Mouse (Mus musculus): ENCODE results near the gene Mpp2. TPM values are rescaled to one million over a fixed set of nuclear protein-coding genes. Genes with fewer than 3 reads are reported as not detected.
A peak's percentile ranks its signal among the peaks of the same experiment; 100 is the strongest.

Gene Mpp2
- total RNA-seq, 2 experiments from 2014 or later: 128 to 158 TPM

DNA sequence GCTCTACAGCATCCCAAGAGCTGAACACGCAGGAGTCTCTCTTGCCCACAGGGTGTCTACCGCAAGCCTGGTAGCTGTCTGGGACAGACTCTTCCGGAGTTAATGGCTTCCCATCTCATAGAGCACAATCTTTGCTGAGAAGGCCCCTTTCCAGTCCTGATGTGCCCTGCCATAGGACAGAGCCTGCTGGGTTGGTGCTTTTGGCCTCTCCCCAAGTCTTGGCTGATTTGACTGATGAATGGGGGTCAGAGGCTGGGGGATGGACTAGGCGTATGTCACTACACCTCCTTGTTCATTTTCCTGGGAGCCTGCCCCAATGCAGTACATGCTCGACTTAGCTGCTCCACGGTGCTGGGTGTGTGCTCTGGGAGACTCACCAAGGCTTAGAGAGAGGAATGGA, 50.5 kb downstream of the Mpp2 start:
- DNase-seq (ENCODE audit: low spot score in 2 of 2): no peak

DNA sequence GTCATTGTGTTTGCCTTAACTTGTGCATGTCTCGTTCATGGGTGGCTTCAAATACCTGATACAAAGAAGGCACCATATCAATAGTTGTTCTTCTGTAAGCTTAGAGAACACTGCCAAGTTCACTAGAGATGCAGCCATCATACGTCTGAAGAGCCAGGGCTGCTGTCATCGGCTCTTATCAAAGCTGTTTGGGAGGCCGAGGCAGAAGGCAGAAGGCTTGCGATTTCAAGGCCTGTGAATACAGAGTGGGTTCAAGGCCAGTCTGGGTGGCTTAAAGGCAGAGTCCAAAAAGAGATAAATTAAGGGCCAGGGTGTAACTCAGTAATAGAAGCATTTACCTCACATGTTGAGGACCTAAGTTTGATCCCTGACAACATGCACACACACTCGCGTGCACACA, 52.0 kb downstream of the Mpp2 start:
- no peak for DNase-seq (ENCODE audit: low spot score in 2 of 2)

DNA sequence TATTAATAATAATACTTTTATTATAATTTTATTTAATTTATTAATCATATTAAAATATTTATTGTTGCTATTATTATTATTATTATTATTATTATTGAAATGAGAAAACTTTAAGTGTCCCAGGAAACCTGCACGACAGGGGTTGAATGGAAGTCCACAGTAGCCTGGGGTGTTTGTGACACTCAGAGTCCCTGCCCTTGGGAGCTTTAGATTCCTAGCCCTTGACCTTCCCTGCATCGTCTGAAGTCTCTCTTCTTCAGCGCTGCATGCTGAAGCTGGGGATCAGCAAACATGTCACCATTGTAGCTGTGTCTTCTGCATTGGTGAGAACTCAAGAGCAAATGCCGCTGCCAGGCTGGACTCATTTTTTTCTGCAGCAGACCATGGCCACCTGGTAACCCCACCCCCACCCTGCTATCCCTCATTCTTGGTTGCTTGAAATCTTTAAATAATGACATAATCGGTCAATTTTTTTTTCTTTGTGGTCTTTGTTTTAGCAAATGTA, 52.8 kb downstream of the Mpp2 start:
- no peak for DNase-seq (ENCODE audit: low spot score in 2 of 2)

DNA sequence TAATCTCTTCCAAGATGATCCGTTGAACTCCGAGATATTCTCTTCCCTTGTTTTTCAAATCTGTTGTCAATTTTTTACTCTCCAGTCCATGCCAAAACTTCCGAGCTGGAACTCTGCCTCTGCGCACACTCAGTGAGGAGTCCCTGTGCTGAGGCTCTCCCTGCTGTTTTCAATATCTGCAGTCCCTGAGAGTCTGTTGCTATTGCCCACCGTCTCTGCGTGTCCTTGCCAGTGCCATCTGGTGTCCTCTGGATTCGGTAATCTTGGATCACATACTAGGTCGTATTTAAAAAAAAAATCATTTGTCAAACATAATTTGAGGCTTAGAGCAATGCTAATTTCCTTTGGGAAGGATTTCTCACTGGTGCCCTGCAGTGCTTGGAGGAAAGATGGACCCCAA, 53.4 kb downstream of the Mpp2 start:
- no peak for DNase-seq (ENCODE audit: low spot score in 2 of 2)

DNA sequence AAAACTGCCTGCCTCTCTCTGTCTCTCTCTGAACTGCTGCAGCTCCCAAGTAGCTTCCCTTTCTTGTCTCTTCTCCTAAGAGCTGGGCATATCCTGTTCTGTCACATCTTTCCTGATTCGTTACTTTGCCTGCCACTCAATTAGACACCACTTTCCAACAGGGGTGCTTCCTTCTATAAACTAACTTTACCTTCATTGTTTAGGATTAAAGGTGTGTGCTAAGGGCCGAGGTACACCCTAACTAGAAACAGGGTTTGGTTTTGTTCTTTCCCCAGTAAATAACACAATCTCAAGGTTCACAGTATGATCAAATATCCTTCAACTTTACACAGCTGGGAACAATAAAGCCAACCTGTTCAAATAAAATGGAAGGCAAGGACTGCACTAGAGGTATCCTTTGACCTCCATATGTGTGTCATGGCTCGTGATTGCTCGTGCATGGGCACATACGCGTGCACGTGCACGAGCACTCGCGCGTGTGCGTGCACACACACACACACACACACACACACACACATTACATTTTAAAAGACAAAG, 55.2 kb downstream of the Mpp2 start:
- no peak for DNase-seq (ENCODE audit: low spot score in 2 of 2)

DNA sequence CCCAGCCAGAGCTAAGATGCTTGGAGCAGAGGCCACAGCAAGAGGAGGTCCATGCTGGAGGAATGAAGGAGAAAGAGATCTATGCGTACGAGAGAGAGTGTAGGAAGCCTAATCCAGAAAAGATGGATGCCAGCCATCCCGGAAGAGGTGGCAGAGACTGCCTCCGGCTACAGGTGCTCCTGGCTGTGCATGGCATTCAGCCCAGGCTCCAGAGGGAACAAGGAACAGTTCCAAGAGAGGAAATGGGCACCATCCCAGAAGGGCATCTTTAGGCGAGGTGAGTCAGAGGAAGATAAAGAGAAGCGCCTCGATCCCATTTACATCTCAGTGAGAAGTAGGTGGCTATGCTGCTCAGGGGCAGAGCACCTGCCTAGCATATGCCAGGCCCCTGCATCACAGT, 57.2 kb downstream of the Mpp2 start:
- DNase-seq (ENCODE audit: low spot score in 2 of 2): peak in 1 of 2 experiments; percentile 77

DNA sequence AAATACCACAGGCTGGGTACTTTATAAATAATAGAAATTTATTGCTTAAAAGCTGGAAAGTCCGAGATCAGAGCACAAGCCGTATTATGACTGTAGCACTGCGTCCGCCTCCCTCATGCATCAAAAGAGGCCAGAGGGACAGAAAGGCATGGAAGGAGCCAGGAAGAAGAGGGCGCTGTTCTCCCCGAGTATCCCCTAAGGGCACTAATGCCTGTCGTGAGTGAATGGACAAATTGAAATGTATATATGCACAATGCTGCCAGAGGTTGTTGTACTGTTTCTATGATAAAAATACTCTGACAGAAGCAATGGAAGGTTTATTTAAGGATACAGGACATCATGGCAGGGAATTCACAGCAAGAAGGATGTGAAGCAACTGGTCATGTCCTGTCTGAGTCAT, 58.3 kb downstream of the Mpp2 start:
- no peak for DNase-seq (ENCODE audit: low spot score in 2 of 2)

DNA sequence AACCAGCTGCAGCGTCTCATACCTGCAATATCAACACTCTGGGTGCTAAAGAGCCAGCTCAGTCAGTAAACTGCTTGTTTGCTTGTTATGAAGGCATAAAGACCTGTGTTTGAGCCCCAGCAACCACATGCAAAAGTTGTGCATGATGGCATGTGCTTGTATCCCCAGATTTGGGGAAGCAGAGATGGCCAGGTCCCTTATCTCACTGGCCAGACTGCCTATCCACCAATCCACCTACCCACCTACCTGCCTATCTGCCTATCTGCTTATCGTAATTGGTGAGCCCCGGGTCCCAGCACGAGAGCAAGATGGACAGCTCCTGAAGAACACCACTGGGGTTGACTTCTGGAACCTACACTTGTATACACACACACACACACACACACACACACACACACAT, 59.0 kb downstream of the Mpp2 start:
- no peak for DNase-seq (ENCODE audit: low spot score in 2 of 2)

DNA sequence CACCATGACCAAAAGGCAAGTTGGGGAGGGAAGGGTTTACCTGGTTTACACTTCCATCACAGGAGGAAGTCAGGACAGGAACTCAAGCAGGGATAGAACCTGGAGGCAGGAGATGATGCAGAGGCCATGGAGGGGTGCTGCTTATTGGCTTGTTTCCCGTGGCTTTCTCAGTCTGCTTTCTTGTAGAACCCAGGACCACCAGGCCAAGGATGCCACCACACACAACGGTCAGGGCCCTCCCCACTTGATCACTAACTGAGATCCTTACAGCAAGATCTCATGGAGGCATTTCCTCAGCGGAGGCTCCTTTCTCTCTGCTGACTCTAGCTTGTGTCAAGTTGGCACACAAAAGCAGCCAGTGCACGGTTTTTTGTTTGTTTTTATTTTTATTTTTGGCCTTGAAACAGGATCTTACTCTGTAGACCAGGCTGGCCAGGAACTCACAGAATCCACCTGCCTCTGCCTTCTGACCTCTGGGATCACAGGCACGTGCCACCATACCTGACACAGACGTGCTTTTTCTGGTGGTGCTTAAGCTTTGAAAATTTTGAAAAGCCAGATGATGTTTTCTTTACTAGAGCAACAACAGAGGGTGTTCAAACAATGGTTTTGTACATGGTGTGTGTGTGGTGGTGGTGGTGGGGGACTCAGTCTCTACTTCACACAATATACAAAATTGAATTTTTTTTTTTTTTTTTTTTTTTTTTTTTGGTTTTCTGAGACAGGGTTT, 60.1 kb downstream of the Mpp2 start, which contains the start of gene Mpp3:
TSS of gene Mpp3 (minus strand) at position 375 of the 730 bp plus-strand sequence.
- no peak for DNase-seq (ENCODE audit: low spot score in 2 of 2)

DNA sequence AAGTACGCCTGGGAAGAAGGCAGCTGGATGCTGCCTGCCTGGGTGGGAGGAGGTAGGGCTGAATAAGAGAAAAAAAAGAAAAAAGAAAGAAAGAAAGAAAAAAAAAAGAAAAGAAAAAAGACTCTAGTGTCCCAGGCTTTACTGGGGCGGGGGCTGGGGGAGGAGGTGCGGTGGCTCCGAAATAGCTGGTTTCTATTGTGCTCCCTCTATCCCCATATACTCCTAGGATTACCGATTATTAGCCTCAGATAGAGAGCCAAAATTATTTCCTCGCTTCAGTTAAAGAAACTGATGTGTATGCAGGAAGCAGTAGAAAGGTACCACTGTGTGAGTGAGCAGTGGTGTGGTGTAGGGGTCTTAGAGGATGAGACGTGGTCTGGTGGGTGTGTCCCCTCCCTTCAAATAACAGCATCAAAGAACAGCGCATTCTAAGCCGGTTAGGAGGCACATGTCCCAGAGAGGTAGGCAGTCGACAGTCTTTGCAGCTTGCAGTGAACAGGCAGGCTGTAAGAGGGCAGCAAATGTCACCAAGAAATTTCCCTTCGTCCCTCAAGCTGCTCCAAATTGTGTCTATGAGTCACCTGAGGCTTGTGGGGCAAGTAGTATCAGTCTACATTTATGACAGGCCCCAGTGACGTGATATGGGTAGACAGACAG, 60.8 kb downstream of the Mpp2 start:
- DNase-seq (ENCODE audit: low spot score in 2 of 2): no peak

DNA sequence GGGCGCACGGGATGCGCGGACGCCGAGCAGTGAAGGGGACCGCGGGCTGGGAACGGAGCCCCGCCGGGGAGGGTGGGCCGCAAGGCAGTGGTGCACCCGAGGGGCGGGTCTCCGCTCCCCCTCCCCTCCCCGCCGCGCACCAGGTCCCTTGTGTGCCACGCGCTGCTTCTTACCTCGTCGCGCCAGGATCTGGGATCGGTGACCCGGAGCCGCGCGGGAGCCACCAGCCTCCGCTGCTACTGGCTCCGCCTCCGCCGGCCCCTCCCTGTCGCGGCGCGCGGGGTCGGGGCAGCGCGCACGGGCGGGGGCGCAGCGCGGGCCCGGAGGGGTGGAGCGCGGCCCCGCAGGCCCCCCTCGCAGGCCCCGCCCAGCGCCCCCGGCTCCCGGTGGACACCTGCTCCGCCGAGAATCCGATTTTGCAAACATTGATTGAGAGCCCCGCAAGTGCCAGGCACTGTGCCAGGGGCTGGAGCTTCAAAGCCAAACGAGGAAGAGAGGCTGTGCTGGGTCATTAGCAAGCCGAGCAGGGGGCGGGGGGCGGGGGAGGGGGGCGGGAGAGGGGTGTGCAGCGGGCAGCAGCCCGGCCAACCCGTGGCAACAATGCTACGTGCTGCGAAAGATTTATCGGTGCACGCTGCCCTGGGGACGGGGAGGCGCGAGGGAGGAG, 61.5 kb downstream of the Mpp2 start:
- DNase-seq (ENCODE audit: low spot score in 2 of 2): peak; percentile 58 to 75

DNA sequence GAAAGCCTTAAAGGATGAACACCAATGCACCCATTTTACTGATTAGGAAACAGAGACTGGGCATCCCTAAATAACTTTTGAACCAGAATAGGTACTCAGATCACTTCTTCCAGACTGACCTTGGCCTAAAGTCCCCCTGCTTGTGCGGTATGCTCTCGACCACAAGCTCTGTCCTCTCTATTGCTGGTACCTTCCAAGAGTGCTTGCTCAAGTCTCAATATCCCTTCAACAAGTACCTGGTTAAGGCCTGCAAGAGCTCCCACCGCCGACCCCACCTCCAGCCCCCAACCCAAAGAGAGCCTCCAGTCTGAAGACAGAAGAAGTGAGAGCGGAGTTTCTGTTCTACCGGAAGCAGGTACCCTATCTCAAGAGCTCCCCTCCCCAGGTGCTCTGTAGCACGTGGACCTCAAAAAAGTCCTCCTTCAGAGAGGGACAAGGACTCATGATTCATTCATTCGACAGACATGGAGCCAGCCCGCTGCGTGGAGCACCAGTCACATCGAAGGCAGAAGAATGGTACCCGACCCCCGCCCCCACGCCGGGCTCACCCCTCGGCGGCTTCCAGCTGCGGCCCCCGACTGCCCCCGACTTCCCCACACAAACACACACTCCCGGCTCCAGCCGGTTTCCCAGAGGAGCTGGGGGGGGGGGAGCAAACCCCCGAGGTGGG, 62.2 kb downstream of the Mpp2 start:
- DNase-seq (ENCODE audit: low spot score in 2 of 2): peak in 1 of 2 experiments; percentile 32

DNA sequence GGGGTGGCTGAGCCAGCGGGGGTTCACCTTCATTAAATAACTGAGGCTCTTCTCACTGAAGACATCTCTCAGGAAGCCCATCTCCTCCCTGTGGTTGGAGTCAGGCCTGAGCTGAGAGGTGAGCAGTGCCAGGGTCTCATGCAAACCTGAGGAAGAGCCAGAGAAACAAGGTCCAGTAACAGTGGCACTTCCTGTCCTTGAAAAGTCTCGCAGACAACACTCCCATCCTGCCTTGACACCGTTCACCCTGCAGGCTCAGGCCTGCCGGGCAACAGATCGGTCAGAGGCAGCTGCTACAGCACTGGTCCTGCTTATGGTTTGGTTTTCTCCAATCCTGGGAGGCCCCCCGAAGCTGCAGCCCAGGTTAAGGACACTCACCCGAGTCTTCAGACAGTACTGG, 63.0 kb downstream of the Mpp2 start:
- DNase-seq (ENCODE audit: low spot score in 2 of 2): no peak

DNA sequence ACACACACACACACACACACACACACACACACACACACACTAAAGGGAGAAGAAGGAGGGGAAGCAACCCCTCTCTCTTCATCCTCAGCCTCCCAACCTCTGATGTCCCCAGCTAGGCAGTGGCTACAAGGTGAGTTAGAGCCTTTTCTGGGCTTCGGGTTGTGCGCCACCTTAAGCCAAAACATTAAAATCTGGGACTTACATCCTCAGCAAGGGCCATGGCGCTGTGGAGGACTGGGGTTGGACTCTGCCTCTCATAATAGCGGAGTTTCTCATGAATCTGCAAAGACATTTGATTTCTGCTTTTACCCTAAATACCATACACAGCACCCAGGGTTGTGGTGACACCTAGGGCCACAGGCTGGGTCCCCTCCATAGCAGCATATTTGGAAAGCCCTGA, 63.4 kb downstream of the Mpp2 start:
- no peak for DNase-seq (ENCODE audit: low spot score in 2 of 2)

DNA sequence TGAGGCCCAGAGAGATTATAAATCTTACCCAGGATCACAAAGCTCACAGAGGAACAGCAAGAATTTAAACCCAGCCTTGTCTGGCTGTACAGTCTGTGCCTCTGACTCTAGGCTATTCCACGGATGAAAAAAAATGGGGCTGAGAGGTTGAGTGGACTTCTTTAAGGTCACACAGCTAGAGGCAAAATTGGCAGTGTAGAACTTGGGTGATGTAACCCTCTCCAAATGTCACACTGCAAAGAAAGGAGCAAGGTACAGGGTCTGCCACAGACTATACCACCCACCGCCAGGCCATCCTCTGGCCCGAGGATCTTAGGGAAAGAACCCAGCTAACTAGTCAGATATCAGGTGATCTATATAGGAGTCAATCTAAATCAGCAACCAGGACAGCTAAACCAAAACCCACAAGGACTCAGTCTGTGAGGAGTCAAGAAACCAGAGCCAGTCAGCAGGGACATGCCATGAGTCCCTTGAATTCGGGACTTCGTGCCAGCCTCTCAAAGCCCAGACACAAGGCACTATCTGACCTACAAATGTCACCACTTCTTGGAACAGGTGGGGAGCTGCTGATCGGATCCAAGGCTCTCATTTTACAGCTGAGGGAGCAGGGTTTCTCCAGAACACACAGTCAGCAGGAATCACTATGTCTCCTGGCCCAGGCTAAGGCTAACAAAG, 64.1 kb downstream of the Mpp2 start:
- no peak for DNase-seq (ENCODE audit: low spot score in 2 of 2)

DNA sequence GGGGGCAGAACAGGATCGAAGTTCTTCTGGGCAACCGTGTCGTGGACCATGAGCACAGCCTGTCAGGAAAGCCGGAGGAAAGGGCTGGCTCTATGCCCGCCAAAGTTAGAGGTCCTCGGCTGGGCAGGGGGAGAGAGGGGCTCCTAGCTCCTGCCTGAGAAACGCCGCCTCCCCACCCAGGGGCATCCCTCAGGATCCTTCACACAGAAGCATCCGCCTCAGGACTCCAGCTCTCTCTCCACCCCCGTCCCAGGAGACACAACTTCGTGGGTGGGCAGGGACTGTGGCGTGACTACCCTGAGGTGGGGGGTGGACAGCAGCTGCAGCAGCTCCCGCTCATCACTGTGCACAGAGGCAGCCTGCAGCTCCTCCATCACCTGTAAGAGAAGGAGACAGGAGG, 64.9 kb downstream of the Mpp2 start:
- DNase-seq (ENCODE audit: low spot score in 2 of 2): peak; percentile 69 to 71

DNA sequence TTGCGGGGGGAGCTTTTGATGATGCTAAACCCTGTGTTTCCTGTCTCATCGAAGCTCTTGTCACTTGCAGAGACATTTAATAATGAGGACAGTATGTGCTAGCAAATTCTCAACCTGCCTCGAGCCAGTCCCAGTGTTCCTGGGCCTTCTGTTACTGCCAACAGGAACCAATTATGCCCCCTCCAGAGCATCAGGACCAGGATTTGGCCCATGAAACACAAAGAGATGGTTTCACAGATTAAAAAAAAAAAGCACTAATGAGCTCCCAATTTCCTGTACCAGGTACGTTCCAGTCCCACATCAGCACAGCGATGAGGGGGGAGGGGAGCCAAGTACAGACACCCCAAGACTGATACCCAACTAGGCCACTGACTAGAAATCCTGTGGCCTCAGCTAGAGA, 67.1 kb downstream of the Mpp2 start:
- DNase-seq (ENCODE audit: low spot score in 2 of 2): no peak

DNA sequence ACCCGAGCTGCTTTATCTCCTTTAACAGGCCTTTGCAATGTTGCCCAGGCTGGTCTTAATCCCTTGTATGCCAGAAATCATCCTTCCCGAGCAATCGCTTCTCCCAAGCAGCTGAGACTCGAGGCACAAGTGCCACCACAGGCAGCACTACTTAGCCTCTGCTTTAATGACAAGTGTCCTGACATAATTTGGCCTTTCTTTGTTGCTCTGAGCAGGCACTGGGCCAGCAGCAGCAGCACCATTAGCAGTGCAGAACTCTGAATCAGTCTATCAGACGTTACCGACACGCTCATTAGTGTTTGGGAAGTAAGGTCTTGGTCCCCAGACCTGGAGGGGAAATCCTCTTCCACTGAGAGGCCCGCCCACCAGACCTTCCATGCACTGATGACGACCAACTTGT, 68.6 kb downstream of the Mpp2 start:
- no peak for DNase-seq (ENCODE audit: low spot score in 2 of 2)

DNA sequence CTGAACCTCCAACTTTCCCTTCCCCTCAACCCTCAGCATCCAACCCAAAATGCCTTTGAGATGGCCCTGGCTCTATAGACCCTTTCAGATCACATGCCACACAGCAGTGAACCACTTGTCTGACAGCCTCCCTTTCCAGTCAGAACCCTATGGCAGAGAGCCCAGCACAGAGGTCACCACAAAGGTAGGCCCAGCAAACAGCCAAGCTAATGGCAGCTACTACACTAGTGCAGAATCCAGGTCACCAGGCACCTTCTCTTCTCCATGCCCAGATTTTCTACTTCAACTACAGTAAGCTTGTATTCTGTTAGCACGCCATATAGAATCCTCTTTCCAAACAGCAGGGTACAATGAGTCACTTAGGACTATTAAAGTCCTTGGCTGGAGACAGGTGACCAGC, 72.2 kb downstream of the Mpp2 start:
- no peak for DNase-seq (ENCODE audit: low spot score in 2 of 2)

DNA sequence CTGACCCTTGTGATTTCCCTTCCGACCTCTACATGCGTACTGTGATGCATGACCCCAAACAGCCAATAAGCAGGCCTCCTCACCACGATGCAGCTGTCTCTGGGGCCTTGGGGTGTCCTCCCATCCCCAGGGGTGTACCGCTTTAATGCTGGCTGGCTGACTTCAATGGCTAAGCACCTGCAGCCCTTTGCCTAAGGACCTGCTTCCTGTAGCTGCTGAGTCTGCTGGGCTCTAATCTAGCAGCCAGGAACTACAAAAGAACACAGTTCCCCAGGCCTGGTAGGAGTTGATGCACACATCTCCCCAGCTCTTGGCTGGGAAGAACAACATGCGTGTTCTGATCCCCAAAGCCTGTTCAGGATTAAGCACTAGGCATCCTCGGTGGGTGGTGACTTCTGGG, 72.8 kb downstream of the Mpp2 start:
- DNase-seq (ENCODE audit: low spot score in 2 of 2): no peak

DNA sequence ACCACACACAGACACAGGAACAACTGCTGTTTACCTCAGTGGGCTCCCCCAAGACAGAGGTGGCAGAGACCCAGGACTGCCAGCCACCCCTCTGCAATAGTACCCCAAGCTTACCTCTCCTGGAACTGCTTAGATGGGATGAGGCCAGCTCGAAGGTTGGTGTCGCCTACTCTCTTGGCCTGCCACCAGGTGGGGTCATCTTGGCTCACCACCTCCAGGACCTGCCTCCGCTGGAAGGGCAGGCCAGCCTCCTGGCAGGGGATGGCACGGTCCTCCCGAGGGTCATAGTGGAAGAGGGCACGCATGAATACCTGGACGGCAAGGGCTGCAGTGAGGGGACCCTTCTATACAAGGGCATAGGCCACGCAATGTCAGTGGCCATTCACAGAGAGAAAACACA, 75.1 kb downstream of the Mpp2 start:
- no peak for DNase-seq (ENCODE audit: low spot score in 2 of 2)
